Mouse (Mus musculus): Measurements from ENCODE around the gene Flot1.
"Not testable (repeated sequence)": the region's sequence is repeated elsewhere in the genome, so short reads cannot be mapped to it uniquely, and the experiment has no call there.

Gene Flot1

DNA sequence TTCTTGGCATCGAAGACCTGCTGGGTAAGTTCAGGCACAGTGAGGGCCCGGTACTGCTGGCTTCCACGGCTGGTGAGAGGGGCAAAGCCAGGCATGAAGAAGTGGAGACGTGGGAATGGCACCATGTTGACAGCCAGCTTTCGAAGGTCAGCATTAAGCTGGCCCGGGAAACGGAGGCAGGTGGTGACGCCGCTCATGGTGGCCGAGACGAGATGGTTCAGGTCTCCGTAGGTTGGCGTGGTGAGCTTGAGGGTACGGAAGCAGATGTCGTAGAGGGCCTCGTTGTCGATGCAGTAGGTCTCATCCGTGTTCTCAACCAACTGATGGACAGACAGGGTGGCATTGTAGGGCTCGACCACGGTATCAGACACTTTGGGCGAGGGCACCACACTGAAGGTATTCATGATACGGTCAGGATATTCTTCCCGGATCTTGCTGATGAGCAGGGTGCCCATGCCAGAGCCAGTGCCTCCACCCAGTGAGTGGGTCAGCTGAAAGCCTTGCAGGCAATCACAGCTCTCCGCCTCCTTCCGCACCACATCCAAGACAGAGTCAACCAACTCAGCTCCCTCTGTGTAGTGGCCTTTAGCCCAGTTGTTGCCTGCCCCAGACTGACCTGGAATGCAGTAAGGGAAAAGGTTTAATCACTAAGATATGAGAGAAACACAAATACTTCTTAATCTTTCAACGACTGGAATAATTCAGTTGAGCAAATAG lies 12.6 kb downstream of the Flot1 start:
- no peak for DNase-seq (ENCODE audit: low read depth, low spot score)

GRCm38 (mm10) chr17:35836178-35836965 lies 13.3 kb downstream of the Flot1 start:
- peak; percentile 95 for DNase-seq (ENCODE audit: low read depth, low spot score)

GRCm38 (mm10) chr17:35836991-35837422 lies 14.0 kb downstream of the Flot1 start:
- peak; percentile 95 for DNase-seq (ENCODE audit: low read depth, low spot score)

DNA sequence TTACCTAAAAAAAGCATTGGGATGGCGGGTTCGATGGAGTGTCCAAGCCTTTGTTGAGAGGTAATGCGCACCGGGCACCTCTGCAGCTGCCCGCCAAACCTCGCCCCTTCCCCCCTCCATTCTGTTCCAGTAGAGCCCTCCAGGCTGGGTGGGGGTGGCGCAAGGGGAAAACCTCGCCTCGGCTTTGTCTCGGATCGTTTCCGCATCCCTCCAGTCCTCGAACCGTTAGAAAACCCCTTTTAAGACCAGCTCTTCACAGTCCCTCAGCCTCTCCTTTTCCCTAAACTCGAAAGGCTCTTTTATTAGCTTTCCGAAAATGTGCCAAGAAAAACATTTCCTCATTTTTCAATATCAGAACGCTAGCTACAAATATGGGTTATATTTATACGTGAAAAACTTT lies 14.5 kb downstream of the Flot1 start:
- peak; percentile 72 for DNase-seq (ENCODE audit: low read depth, low spot score)

GRCm38 (mm10) chr17:35838122-35838544 lies 15.1 kb downstream of the Flot1 start, which contains the start of gene Tubb5:
Tubb5 (minus strand) TSS chr17:35838306.
- peak; percentile 98 for DNase-seq (ENCODE audit: low read depth, low spot score)

DNA sequence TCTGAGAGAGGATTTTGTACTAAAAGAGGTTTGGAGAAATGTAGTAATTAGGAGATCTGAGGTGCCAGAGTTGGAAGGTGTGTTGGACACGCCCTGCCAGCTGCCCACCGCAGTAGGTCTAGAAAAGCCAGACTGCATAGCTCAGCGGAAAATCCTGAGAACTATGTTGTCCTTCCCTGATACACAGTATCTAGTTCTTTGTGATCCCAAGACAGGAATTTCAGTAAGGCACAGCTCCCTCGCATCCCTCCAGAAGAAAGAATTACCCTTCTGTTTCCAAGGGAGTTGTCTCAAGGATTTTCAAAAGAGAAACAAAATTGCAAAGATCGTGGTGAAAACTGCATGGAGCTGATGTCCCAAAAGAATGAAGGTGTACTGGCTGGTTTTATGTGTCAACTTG lies 15.5 kb downstream of the Flot1 start:
- DNase-seq (ENCODE audit: low read depth, low spot score): no peak

DNA sequence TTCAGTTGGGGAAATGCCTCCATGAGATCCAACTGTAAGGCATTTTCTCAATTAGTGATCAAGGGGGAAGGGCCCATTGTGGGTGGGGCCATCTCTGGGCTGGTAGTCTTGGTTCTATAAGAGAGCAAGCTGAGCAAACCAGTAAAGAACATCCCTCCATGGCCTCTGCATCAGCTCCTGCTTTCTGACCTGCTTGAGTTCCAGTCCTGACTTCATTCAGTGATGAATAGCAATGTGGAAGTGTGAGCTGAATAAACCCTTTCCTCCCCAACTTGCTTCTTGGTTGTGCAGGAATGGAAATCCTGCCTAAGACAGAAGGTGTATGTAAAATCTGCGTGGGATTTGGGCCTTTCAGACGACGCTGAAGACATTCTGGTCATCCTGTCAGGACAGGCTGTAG lies 16.0 kb downstream of the Flot1 start:
- DNase-seq (ENCODE audit: low read depth, low spot score): not testable (repeated sequence)

- no peak for DNase-seq (ENCODE audit: low read depth, low spot score)
Measured at GRCm38 (mm10) chr17:35840561-35840960, 17.5 kb downstream of the Flot1 start.

DNA sequence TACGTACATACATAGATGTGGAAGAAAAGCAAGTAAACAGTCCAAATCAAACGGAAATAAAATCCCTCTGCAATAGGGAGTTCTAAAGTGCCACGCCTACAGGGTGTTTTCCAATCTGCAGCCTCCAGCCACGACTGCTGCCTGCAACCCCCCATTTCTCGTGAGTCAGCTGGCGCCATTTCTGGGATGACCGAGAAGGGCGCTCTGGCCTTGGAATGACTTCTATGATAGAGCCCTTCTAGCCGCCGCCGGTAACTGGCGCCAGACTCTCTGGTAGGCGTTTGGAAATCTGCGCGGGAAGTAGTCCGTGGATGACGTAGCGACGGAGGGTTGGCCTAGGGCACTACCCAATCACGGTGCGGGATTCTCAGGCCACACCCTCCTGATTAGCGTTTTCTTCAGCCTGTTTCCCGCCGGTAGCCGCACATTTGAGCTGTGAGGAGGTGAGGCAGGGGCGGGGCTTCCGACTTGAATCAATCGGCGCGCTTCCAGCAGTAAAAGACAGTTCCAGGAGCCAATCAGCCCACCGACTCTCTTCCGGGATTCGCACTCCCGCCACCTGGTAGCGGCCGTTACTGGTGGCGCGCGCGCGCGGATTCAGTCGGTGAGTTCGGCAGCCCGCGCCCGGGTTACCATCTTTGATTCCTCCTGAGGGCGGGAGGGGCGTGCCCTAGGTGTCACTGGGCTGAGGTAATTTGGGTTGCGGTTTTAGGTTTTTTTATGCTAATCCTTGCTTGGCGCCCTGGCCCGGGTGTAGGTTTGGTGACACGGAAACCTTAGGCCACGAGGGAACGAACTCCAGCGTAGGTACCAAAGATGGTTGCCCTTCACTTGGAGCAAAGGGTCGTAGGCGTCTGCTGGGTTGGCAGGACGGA lies 18.3 kb downstream of the Flot1 start, which contains the start of gene Mdc1:
TSS of gene Mdc1 (plus strand) at position 440 of the 875 bp plus-strand sequence.
- peak; percentile 100 for DNase-seq (ENCODE audit: low read depth, low spot score)

- no peak for DNase-seq (ENCODE audit: low read depth, low spot score)
Measured at GRCm38 (mm10) chr17:35842006-35842405, 19.0 kb downstream of the Flot1 start.

- DNase-seq (ENCODE audit: low read depth, low spot score): no peak
Measured at GRCm38 (mm10) chr17:35843514-35843913, 20.5 kb downstream of the Flot1 start.

- DNase-seq (ENCODE audit: low read depth, low spot score): peak; percentile 70
Measured at GRCm38 (mm10) chr17:35848112-35848511, 25.1 kb downstream of the Flot1 start.

DNA sequence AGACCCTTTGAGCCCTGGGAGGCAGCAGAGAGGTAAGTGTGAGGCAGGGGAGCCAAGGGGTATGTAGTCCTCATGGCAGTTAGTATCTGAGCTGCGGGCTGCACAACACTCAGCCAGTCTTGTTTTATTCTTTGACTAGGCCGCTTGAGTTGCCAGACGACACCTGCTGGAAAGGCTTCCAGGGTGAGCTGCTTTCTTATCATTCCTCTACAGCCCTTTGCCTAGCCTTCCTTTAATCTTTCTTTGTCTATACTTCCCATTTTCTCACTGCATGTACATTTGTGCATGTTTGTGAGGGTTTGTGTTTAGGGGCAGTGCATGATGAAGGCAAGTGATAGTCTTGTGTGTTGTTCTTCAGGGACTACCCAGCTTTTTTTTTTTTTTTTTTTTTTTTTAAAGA lies 27.9 kb downstream of the Flot1 start:
- DNase-seq (ENCODE audit: low read depth, low spot score): no peak

DNA sequence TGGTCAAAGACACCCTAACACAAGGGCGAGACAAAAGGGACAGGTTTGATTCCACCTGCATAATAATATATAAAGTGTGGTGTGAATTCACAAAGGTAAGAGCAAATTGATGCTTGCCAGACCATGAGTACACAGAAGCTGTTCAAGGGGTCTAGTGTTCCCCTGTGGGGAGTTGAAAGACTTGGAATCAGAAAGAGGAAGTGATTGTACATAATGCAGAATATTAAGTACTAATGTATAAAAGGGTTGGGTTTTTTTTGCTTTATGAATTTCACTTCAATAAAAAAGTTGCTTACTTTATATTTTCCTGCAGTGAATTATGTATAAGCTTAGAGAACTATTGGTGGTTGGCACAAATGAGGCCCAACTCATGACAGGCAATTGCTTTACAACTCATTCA lies 36.3 kb downstream of the Flot1 start:
- DNase-seq (ENCODE audit: low read depth, low spot score): no peak

DNA sequence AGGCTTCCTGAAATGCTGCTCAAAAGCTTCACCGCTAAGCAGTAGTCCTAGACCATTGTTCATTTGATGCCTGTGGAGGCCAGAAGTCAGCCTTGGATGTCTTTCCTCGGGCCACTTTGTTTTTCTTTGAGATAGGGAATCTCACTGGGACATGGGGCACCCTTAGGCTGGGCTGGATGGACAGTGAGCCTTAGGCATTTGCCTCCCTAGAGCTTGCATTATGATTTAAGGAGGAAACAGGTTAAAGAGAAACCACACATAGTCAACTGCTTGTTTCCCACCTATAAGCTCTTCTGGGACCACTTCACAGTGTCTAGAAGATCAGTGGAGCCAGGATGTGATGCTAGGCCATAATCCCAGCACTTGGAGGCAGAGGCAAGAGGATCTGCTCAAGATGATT lies 36.8 kb downstream of the Flot1 start:
- no peak for DNase-seq (ENCODE audit: low read depth, low spot score)

DNA sequence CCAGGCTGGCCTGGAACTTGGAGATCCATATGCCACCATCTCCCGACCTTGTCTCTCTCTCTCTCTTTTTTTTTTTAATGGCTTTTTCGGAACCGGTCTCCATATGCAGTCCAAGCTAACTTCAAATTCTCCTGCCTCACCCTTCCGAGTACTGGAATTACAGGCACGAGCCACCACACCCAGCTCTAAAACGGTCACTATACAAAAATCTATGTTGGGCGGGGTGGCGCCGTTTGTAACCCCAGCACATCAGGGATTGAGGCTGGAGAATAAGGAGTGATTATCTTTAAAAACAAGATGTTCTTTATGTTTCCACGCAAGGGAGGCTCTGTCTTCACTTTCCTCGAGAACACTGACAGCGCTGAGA lies 37.8 kb downstream of the Flot1 start:
- no peak for DNase-seq (ENCODE audit: low read depth, low spot score)

GRCm38 (mm10) chr17:35861198-35861857 lies 38.3 kb downstream of the Flot1 start, which contains the start of gene Nrm:
Nrm (plus strand) TSS chr17:35861318.
- DNase-seq (ENCODE audit: low read depth, low spot score): peak; percentile 91

GRCm38 (mm10) chr17:35864832-35865353 lies 41.9 kb downstream of the Flot1 start:
- DNase-seq (ENCODE audit: low read depth, low spot score): peak; percentile 61

DNA sequence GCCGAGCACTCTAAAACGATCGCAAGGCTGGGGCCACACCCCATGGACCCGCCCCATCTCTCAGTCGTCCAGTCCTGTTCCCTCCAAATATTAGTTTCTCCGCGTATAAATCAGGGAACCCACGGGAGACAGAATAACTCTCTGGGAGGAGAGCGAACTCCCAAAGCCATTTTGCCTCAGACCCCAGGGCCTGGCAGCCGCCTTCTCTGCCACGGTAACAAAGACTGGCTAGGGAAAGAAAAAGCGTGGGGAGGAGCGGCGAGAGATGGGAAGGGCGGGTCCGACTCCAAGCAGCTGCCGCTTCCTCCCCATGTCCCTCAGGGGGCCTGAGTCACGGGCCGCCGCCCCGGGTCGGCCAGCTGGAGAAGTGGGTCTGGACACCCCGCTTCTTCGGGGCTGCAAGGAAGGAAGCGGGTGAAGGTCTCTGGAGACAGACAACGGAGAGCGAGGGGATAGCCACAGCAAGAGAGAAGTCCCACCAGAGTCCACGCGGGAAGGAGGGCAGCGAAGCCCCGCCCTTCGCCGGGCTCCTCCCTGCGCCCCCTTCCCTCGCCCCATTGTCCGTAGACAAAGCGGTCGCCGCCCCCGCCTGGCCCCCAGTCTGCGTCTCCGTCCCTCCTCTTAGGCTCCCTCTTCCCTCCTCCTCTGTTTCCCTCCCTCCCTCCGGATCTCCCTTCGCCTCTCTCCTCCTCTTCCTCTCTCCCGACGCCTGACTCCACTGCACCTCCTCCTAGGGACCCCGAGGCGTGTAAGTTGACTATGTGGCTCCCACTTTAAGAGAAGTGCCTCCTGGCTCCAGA lies 42.7 kb downstream of the Flot1 start, which contains the start of gene Ppp1r18:
TSS of gene Ppp1r18 (plus strand) at position 113 of the 800 bp plus-strand sequence.
- peak; percentile 75 for DNase-seq (ENCODE audit: low read depth, low spot score)

DNA sequence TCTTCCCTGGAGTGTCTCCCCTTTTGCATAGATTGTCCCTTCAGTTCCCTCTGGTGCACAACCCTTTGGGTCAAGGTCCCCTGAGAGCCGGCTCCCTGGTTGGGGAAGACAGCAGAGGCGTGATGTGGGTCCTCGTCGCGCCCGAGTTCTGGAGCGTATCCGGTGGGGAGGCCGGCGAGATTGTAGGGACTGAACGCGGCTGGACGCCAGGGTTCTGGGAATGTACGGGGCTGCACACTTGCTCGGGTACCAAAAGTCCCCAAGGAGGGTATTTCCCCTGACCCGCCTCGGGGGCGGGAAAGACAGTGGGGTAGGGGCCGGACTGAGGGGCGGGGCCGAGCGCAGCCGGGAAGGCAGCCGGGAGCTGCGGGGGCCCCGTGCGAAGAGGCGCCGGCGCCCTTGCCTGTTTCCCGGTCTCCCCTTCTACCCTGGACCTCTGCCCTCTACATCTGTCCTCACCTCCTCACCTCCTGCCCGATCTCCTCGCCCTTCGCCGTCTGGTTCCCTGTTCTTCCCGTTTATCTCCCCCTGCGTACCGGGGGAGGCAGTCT lies 43.3 kb downstream of the Flot1 start:
- no peak for DNase-seq (ENCODE audit: low read depth, low spot score)
